Mouse (Mus musculus) bone marrow macrophage, adult 2 months (primary cell): ENCODE measurements at regions not wholly inside any gene's neighbourhood (a gene's known extent, or its start where the extent isn't known, plus 50 kb on each side); places are given as distances from the start of the nearest gene placed in this dataset.

Source experiments
- CTCF ChIP-seq: IDR thresholded peaks from 2 replicates; pipeline ENCODE4 v1.5.1; 2012; ENCODE audit warnings: low read depth, mild to moderate bottlenecking, low read length, moderate library complexity
- POLR2A ChIP-seq: IDR thresholded peaks from 2 replicates; pipeline ENCODE4 v1.6.1; 2012; ENCODE audit warnings: mild to moderate bottlenecking, low read depth, low read length, borderline replicate concordance

- TF ChIP-seq CTCF (no peak), POLR2A (no peak)
Measured at GRCm38 (mm10) chr2:51234427-51234826, 85.5 kb upstream of the Rnd3 start.
